Mouse (Mus musculus) kidney, adult 2 months (tissue): Measurements from ENCODE around the gene Acvr1c.

Experiments
- CTCF ChIP-seq: fragments of 200-500 bp; conservative IDR thresholded peaks from 2 replicates; pipeline ENCODE4 v1.5.1; 2011; ENCODE audit warnings: low read depth, mild to moderate bottlenecking, control low read depth, low read length, moderate library complexity, mixed read lengths; ENCODE audit not compliant: insufficient read depth, insufficient read length
- POLR2A ChIP-seq: fragments of 200-500 bp; IDR thresholded peaks from one replicate; pipeline ENCODE4 v1.6.1; 2011; ENCODE audit warnings: low read depth, low read length, control low read depth

GRCm38 (mm10) chr2:58388601-58389000, 30.9 kb upstream of the Acvr1c start:
- TF ChIP-seq POLR2A, result no peak
- TF ChIP-seq CTCF, result no peak
